Mouse (Mus musculus) myocyte (in vitro differentiated cells): ENCODE measurements around the gene Chaf1a.

Experiments
- MAX ChIP-seq: IDR thresholded peaks from one replicate; pipeline ENCODE4 v1.6.1; 2011; ENCODE audit warnings: low read depth, mild to moderate bottlenecking, control low read depth
- MYOD1 ChIP-seq, 3 experiments: IDR thresholded peaks; one replicate each; pipeline ENCODE4 v1.6.1; 2011; ENCODE audit warnings: control low read depth in 2 of 3, low read depth in 2 of 3, mild to moderate bottlenecking in 2 of 3, moderate library complexity in 1 of 3; ENCODE audit not compliant: insufficient read length in 2 of 3, control insufficient read depth in 1 of 3
- MYOG ChIP-seq, 3 experiments: IDR thresholded peaks; one replicate each; pipeline ENCODE4 v1.6.1; 2011; ENCODE audit warnings: control low read depth in 2 of 3, low read depth in 2 of 3, mild to moderate bottlenecking in 2 of 3; ENCODE audit not compliant: insufficient read length in 2 of 3, control insufficient read depth in 1 of 3, insufficient read depth in 1 of 3
- POLR2A ChIP-seq: IDR thresholded peaks from one replicate; pipeline ENCODE4 v1.6.1; 2011; ENCODE audit warnings: low read depth, mild to moderate bottlenecking, control low read depth, moderate library complexity; ENCODE audit not compliant: insufficient read length
- POLR2AphosphoS2 ChIP-seq: IDR thresholded peaks from one replicate; pipeline ENCODE4 v1.6.1; 2011; ENCODE audit warnings: low read depth, control low read depth; ENCODE audit not compliant: insufficient read length
- SRF ChIP-seq: IDR thresholded peaks from one replicate; pipeline ENCODE4 v1.6.1; 2011; ENCODE audit warnings: low read depth; ENCODE audit not compliant: control insufficient read depth, insufficient read length
- TCF12 ChIP-seq: IDR thresholded peaks from one replicate; pipeline ENCODE4 v1.6.1; 2011; ENCODE audit warnings: mild to moderate bottlenecking, control low read depth; ENCODE audit not compliant: poor library complexity, insufficient read depth, severe bottlenecking
- USF1 ChIP-seq: IDR thresholded peaks from one replicate; pipeline ENCODE4 v1.6.1; 2011; ENCODE audit warnings: low read depth, mild to moderate bottlenecking, control low read depth, moderate library complexity

- no peak for TF ChIP-seq SRF
- no peak for TF ChIP-seq MAX
- no peak for TF ChIP-seq USF1
- no peak for TF ChIP-seq TCF12
- no peak for TF ChIP-seq MYOD1 (IDR thresholded peaks at IDR 0.05; ENCODE audit: control insufficient read depth in 1 of 3, insufficient read length in 2 of 3, low read depth in 2 of 3)
- no peak for TF ChIP-seq POLR2A
- TF ChIP-seq MYOG (IDR thresholded peaks at IDR 0.05; ENCODE audit: control insufficient read depth in 1 of 3, insufficient read depth in 1 of 3, insufficient read length in 2 of 3, low read depth in 2 of 3) = no peak
- TF ChIP-seq POLR2AphosphoS2 = no peak
Observed at GRCm38 (mm10) chr17:56080781-56081585, 40.7 kb downstream of the Chaf1a start.
